Mouse (Mus musculus): ENCODE results near the gene Ola1. TPM values are rescaled to one million over a fixed set of nuclear protein-coding genes. Genes with fewer than 3 reads are reported as not detected.

Ola1 gene
- polyA plus RNA-seq, 1 experiment: 43.9 TPM

- TF ChIP-seq CTCF (IDR thresholded peaks at IDR 0.05; ENCODE audit: borderline replicate concordance, extremely low read depth, insufficient read depth, insufficient read length): no peak
- no peak for TF ChIP-seq POLR2A (IDR thresholded peaks at IDR 0.05; ENCODE audit: borderline replicate concordance, extremely low read depth, insufficient read depth, insufficient read length, poor library complexity, severe bottlenecking)
- no peak for DNase-seq (ENCODE audit: low read depth)
Observed at GRCm38 (mm10) chr2:73231081-73231480, 12.4 kb upstream of the Ola1 start.

GRCm38 (mm10) chr2:73213871-73214659 lies 4.7 kb downstream of the Ola1 start:
- TF ChIP-seq CTCF (IDR thresholded peaks at IDR 0.05; ENCODE audit: borderline replicate concordance, extremely low read depth, insufficient read depth, insufficient read length) (no peak), POLR2A (IDR thresholded peaks at IDR 0.05; ENCODE audit: borderline replicate concordance, extremely low read depth, insufficient read depth, insufficient read length, poor library complexity, severe bottlenecking) (peak; percentile 61; the same call in 1 of the 2 replicates)
- DNase-seq (ENCODE audit: low read depth): peak; percentile 95

- DNase-seq (ENCODE audit: low read depth): no peak
- TF ChIP-seq CTCF (IDR thresholded peaks at IDR 0.05; ENCODE audit: borderline replicate concordance, extremely low read depth, insufficient read depth, insufficient read length) (no peak), POLR2A (IDR thresholded peaks at IDR 0.05; ENCODE audit: borderline replicate concordance, extremely low read depth, insufficient read depth, insufficient read length, poor library complexity, severe bottlenecking) (no peak)
Observed at GRCm38 (mm10) chr2:73213539-73213870, 5.2 kb downstream of the Ola1 start.

- TF ChIP-seq POLR2A (IDR thresholded peaks at IDR 0.05; ENCODE audit: borderline replicate concordance, extremely low read depth, insufficient read depth, insufficient read length, poor library complexity, severe bottlenecking): no peak
- TF ChIP-seq CTCF (IDR thresholded peaks at IDR 0.05; ENCODE audit: borderline replicate concordance, extremely low read depth, insufficient read depth, insufficient read length): no peak
- no peak for DNase-seq (ENCODE audit: low read depth)
Observed at GRCm38 (mm10) chr2:73204328-73204727, 14.4 kb downstream of the Ola1 start.

- TF ChIP-seq POLR2A (IDR thresholded peaks at IDR 0.05; ENCODE audit: borderline replicate concordance, extremely low read depth, insufficient read depth, insufficient read length, poor library complexity, severe bottlenecking) (no peak), CTCF (IDR thresholded peaks at IDR 0.05; ENCODE audit: borderline replicate concordance, extremely low read depth, insufficient read depth, insufficient read length) (no peak)
- no peak for DNase-seq (ENCODE audit: low read depth)
Observed at GRCm38 (mm10) chr2:73188488-73188887, 30.2 kb downstream of the Ola1 start.

GRCm38 (mm10) chr2:73185185-73185584 lies 33.5 kb downstream of the Ola1 start:
- TF ChIP-seq POLR2A (IDR thresholded peaks at IDR 0.05; ENCODE audit: borderline replicate concordance, extremely low read depth, insufficient read depth, insufficient read length, poor library complexity, severe bottlenecking) (no peak), CTCF (IDR thresholded peaks at IDR 0.05; ENCODE audit: borderline replicate concordance, extremely low read depth, insufficient read depth, insufficient read length) (no peak)

GRCm38 (mm10) chr2:73169496-73169895 lies 49.2 kb downstream of the Ola1 start:
- TF ChIP-seq CTCF (IDR thresholded peaks at IDR 0.05; ENCODE audit: borderline replicate concordance, extremely low read depth, insufficient read depth, insufficient read length): no peak
- TF ChIP-seq POLR2A (IDR thresholded peaks at IDR 0.05; ENCODE audit: borderline replicate concordance, extremely low read depth, insufficient read depth, insufficient read length, poor library complexity, severe bottlenecking): no peak
- DNase-seq (ENCODE audit: low read depth): peak; percentile 80

More at GRCm38 (mm10) chr2:73185185-73185584, 33.5 kb downstream of the Ola1 start:
- DNase-seq (ENCODE audit: low read depth): no peak

- peak; percentile 60 for DNase-seq (ENCODE audit: low read depth)
- TF ChIP-seq CTCF (IDR thresholded peaks at IDR 0.05; ENCODE audit: borderline replicate concordance, extremely low read depth, insufficient read depth, insufficient read length): peak; percentile 60; the same call in 1 of the 2 replicates
- no peak for TF ChIP-seq POLR2A (IDR thresholded peaks at IDR 0.05; ENCODE audit: borderline replicate concordance, extremely low read depth, insufficient read depth, insufficient read length, poor library complexity, severe bottlenecking)
Observed at GRCm38 (mm10) chr2:73167126-73167525, 51.6 kb downstream of the Ola1 start.

GRCm38 (mm10) chr2:73164666-73165065 lies 54.1 kb downstream of the Ola1 start:
- TF ChIP-seq CTCF (IDR thresholded peaks at IDR 0.05; ENCODE audit: borderline replicate concordance, extremely low read depth, insufficient read depth, insufficient read length) (no peak), POLR2A (IDR thresholded peaks at IDR 0.05; ENCODE audit: borderline replicate concordance, extremely low read depth, insufficient read depth, insufficient read length, poor library complexity, severe bottlenecking) (no peak)
- DNase-seq (ENCODE audit: low read depth): no peak

GRCm38 (mm10) chr2:73160772-73161171 lies 58.0 kb downstream of the Ola1 start:
- no peak for DNase-seq (ENCODE audit: low read depth)
- TF ChIP-seq CTCF (IDR thresholded peaks at IDR 0.05; ENCODE audit: borderline replicate concordance, extremely low read depth, insufficient read depth, insufficient read length) (no peak), POLR2A (IDR thresholded peaks at IDR 0.05; ENCODE audit: borderline replicate concordance, extremely low read depth, insufficient read depth, insufficient read length, poor library complexity, severe bottlenecking) (no peak)

- TF ChIP-seq CTCF (IDR thresholded peaks at IDR 0.05; ENCODE audit: borderline replicate concordance, extremely low read depth, insufficient read depth, insufficient read length) (no peak), POLR2A (IDR thresholded peaks at IDR 0.05; ENCODE audit: borderline replicate concordance, extremely low read depth, insufficient read depth, insufficient read length, poor library complexity, severe bottlenecking) (no peak)
- peak; percentile 77 for DNase-seq (ENCODE audit: low read depth)
Observed at GRCm38 (mm10) chr2:73157202-73157601, 61.5 kb downstream of the Ola1 start.

GRCm38 (mm10) chr2:73150526-73150925 lies 68.2 kb downstream of the Ola1 start:
- no peak for TF ChIP-seq CTCF (IDR thresholded peaks at IDR 0.05; ENCODE audit: borderline replicate concordance, extremely low read depth, insufficient read depth, insufficient read length)
- TF ChIP-seq POLR2A (IDR thresholded peaks at IDR 0.05; ENCODE audit: borderline replicate concordance, extremely low read depth, insufficient read depth, insufficient read length, poor library complexity, severe bottlenecking): no peak
- DNase-seq (ENCODE audit: low read depth): peak; percentile 76

All from brain, embryonic 14.5 days (tissue).